Mouse (Mus musculus) MEL-GATA-1-ER (cell line): ENCODE results near the gene Gm49320.
A peak's percentile ranks its signal among the peaks of the same experiment; 100 is the strongest.

Experiments
- DNase-seq: peaks from one replicate; pipeline ENCODE4 v3.0.0-alpha.2; 2012; ENCODE audit warnings: low read depth; ENCODE audit errors: extremely low read depth

Gm49320 gene

DNA sequence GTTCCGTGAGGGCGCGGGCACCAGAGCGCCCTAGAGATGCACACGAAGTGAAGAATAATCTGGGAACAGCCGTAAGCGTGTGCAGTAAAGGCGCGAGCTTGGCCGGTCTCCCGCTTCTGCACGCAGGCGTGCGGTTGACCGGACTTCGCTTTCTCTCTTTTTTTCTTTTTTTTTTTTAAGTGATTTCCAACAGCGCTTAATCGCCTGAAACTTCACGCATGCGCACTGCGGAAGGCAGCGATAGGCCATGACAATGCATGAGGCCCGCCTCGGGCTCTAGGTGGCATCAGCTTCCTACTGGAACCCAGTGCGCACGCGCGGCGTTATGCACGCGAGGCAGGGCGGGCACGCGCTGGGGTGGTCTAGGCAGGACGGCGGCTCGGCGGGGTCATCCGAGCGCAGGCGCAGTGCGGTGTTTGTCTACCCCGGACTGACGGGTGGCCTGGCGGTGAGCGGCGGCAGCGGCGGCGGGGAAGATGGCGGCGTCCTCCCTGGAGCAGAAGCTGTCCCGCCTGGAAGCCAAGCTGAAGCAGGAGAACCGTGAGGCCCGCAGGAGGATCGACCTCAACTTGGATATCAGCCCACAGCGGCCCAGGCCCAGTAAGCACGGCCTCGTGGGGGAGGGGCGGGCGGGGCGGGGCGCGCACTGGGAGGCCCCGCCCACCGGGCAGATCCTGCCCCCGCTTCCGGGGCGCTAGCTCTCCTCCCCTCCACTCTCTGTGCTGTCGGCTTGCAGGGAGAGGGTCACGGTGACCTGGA, at the start of gene Gm49320, which contains the start of gene Map2k7:
Gm49320 (plus strand) TSS at position 432 of the 759 bp plus-strand sequence.
Map2k7 (plus strand) TSS at position 307 of the 759 bp plus-strand sequence.
- peak; percentile 95 for DNase-seq

DNA sequence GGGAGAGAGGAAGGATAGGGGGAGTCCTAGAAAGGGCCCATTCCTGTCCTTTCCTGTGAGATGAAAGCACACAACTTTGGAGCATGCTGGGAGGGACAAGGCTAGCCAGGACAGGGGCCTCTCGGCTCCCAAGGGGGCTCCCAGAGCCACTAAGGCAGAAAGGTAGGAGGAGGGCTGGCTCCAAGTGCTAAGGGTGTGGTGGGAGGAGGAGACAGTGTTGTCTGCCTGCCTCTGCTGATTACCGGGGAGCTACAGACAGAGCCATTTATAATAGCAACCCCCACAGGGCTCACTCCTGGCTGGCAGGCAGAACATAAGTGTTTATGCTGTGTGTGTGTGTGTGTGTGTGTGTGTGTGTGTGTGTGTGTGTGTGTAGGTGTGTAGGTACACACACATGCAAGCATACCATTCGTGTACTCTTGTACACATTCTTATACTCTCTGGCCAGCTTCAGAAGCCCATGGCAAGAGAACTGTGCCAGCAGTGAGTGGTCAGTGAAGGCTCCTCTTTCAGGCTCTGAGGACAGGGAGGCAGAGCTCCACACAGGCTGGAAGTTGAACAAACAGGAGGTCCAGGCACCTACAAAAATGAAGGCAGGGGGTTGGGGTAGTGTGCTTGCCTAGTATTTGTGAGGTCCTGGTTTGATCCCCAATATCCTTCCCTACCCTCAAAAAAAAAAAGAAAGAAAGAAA, 49.5 kb upstream of the Gm49320 start:
- DNase-seq = no peak

DNA sequence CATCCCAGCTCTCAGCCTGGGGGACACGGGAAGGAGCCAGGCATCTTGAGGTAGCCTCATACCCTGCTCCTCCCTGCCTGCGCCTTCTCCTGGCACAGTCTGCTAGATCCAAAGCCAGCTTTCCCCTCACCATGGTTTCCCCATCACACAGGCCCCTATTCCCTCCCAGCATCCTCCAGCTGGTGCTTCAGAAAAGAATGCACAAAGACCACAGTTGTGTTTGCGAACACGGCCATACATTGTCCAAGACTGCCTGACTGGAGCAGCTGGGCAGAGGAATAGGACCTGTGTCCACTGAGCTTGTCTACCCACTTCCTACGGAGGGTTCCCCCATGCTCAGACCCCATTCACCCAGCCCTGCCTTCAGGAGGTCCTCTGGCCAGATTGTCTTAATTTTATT, 46.4 kb upstream of the Gm49320 start:
- DNase-seq = no peak

DNA sequence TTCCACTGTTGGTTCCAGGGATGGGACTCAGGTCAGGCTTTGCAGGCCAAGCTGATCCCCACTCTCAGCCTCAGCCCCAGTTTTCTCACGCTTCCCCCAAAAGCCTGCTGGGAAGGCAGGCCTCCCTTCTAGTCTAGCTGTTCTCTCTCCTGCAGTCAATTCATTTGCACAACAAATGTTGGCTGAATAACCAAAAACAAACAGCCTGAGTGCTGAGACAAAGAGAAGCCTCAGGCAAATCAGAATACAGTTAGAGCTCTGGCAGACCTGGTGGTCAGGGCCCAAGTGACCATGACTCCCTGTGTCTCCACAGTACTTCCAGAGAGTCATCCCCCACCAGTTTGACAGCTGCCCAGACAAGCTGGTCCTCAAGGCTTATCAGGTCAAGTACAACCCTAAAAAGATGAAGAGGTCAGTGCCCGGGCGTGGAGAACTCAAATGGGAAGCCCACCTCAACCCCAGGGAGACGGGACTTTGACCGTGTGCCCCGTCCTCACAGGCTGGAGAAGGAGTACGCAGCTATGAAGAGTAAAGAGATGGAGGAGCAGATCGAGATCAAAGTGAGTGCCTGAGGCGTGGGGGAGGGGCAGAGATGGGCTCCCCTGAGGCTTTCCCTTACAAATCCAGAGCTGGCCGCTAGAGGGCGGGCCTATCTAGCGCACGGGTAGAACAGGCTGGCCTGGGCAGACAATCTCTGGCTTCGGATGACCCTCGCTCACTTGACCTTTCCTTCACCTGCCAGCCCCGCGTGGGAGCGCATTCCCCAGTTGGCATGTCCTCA, 45.7 kb upstream of the Gm49320 start:
- no peak for DNase-seq

DNA sequence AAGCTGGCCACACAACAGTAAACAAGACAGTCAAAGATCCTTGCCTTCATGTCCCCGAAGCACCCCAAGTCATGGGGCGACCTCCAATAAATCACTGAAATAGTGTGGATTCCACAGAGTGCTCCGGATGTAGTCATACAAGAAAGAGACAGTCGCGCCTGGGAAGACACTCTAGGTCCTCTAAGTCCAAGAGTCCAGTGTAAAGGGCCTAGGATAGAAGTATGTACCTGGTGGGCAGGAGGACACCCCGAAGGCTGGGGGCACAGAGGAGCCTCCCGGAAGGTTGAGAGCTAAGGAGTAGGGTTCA, 45.1 kb upstream of the Gm49320 start:
- DNase-seq = no peak

DNA sequence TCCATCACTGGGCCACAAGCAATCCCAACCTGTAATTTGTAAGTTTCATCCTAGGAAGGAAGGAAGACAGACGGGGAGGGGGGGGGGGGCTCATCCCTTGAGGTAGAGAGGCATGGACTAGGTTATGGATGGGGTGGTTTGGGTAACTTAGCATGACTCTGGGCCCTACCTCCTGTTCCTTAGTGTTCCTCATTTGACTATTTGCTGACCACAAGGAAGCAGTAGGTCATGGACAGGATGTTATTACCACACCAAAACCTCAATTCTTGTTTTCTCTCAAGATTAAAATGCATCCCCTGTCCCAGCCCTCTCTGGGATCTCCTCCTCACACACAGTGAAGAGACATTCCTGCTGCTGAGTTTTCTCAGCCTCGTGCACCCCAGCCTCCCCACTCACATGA, 37.3 kb upstream of the Gm49320 start:
- no peak for DNase-seq

DNA sequence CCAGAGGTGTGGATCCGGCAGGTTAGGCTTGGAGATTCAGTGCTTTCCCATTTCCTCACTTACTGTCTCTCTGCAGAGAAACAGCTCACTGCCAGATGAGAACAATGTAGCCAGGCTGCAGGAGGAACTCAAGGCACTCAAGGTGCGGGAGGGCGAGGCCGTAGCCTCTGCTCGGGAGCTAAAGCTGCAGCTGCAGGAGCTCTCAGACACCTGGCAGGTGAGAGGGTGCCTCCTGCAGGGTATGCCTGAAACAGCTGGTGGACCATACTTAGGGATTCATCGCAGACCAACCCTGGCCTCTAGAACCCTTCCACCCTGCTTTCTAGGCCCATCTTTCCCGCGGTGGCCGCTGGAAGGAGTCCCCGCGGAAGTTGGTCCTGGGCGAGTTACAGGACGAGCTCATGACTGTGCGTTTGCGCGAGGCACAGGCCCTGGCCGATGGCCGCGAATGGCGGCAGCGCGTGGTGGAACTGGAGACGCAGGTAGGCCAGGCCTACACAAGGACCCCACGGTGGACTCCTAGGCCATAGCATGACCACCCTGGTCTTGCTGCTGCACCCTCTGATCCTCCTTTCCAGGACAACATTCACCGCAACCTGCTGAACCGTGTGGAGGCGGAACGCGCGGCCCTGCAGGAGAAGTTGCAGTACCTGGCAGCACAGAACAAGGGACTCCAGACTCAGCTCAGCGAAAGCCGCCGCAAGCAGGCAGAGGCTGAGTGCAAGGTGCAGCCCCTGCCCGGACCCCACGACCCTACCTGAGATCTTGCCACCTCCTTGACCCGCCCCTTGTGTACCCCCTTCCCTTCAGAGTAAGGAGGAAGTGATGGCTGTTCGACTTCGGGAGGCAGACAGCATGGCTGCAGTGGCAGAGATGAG, 33.2 kb upstream of the Gm49320 start:
- DNase-seq = no peak

DNA sequence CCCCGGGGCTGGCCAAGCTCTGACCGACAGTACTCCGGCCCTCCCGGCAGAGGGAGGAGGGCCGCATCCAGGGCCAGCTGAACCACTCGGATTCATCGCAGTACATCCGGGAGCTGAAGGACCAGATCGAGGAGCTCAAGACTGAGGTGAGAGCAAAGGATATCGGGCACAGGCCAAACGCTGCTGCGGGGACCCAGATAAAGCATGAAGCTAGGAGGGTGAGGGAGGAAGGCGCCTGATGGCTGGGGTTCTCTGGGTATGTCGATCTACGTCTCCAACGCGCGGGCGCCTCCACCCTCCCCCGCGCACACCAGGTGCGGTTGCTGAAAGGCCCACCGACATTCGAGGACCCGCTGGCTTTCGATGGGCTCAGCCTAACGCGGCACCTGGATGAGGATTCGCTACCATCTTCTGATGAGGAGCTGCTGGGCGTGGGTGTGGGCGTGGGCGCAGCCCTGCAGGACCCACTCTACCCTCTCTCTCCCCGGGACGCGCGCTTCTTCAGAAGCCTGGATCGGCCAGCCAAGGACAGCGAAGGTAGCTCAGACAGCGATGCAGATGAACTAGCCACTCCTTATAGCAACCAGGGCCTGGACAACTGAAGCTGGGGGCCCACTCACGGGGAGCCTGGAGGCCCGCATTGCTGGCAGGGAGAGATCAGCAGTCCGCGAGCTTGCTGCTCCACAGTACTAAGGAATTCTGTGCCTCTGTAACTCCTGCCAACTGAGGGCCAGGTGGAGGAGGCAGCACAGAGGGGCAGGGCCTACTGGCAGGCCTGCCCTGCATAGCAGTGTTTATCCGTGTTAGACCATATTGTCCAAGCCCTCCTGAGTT, 32.3 kb upstream of the Gm49320 start:
- no peak for DNase-seq

DNA sequence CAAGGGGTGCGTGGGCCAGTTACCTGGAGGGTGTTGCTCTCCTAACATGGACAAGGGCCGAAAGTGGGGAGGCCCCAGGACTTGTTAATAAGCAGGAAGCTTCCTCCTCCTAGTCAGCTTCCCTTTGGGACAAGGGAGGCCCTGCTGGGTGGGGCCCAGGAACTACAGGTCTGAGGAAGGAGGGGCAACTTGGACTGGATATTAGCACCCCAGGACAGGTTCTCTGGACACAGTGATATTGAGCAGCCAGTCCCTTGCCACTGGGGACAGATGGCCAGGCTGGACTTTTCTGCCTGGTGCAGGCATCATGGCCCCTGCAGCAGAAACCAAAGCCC, 31.7 kb upstream of the Gm49320 start:
- DNase-seq = no peak

DNA sequence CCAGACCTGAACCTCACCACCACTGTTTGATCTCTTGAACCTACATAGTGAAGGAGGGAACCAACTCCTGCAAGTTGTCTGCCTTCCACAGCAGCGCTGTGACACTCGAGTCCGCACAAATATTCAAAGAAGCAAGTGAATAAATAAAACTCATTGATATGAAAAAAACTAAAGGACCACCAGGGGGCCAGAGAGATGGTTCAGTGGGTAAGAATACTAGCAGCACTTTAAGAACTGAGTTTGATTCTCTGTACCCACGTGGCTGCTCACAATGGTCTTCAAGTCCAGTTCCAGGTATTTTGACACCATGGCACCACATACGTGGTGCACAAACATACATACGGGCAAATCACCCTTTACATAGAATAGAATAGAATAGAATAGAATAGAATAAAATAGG, 27.6 kb upstream of the Gm49320 start:
- no peak for DNase-seq

DNA sequence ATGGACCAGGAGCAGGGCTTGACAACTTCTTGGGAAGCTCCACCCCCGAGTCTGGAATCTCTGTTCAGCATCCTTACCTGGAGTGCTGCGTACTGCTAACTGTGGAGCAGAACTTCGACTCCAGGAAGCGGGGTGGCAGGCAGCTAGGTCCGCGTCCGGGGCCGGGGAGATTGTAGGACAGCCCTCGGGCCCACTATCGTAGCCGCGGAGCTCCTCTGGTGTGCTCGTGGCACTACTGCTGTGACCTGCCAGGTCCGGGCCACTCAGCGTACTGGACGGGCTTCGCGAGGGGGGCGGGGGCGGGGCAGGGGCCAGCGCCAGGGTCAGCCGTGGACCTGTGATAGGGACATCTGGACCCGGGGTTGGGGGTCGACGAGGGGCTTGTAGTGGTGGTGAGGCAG, 25.9 kb upstream of the Gm49320 start:
- DNase-seq = no peak

DNA sequence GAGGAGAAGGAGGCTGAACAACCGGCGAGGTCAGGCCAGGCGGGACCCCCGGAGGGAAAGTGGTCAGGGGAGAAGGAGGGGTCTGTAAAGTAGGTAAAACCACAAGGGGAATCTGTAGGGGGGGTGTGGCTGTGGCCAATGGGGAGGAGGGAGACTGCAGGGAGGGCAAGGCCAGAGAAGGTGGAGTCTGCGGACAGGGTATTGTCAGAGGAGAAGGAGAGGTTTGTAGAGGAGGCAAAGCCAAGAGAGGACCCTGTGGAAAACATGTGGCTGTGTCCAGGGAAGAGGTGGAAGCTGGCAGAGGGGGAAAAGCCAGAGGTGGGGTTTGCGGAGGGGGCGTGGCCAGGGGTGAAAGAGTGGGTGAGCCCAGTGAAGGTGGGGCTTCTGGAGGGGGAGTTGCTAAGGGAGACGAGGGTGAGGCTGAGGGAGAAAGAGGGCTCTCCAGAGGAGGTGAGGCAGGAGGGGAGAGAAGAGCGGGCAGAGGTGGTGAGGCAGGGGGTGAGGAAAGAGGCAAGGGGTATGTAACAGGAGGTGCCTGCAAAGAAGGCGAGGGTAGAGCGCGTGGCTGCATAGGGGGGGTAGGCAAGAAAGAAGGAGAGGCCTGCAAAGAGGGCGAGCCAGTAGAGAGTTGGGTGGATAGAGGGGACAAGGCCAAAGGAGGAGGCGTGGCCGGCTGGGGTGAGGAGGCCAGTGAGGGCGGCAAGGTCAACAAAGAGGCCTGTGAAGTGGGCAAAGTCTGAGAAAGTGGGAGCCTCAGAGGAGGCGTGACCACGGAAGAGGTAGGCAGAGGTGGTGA, 25.3 kb upstream of the Gm49320 start:
- peak; percentile 59 for DNase-seq

DNA sequence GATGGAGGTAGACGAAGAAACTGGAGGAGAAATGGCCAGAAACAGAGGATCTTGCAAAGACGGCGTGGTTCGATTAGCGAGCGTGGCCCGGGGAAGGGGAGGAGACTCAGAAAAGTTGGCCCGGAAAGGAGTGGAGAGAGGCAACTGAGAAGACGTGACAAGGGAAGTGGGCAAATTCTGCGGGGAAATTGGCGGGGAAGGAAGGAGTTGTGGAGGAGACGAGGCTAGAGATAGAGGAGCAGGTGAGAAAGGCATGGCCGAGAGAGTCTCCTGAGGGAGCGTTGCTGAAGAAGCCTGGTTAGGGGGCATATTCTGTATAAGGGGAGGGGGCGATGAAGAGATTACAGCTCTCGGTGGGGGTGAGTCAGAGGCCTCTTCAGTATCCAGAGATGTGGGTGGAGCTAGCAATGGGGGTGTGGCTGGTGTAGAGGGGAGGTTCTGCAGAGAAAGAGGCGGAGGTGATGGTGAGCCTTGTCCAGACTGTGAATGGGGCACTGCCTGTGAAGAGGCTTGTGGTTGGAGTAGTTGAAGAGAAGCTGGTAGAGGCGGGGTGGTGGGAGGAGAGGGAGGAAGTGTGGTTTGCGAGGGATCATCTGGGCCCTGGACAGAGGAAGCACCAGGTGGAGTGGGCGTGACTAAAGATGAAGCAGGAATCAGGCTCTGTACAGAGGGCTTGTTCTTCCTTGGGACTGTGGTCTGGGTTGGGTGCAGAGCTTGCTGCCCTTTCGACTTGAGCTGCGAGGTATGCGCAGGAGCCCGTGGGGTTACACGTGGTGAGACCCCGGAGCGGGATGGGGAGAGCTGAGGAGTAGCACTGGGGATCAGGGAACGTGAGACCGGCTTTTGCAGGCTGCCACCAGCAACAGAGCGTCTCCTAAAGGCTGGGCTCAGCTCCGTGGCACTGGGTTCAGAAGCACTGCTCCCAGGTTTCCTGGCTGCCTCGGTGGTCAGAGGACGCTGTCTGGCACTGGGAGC, 24.4 kb upstream of the Gm49320 start:
- peak; percentile 89 for DNase-seq

DNA sequence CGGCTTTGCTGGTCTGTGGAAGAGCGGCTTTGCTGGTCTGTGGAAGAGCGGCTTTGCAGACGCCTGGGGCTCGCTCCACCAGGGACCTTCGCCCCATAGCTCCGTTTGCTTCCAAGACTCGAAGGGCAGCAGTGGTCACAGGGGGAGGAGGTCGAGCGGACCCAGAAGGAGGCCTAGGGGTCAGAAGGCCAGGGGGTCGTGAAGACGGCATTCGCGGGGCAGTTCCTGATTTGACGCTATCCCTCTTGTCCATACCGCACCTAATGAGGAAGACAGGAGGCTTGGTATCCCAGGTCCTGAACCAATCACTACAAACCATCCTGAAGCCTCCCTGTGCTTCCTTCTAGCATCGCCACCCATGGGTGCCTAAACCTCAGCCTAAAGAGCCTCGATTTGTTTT, 22.4 kb upstream of the Gm49320 start:
- no peak for DNase-seq

DNA sequence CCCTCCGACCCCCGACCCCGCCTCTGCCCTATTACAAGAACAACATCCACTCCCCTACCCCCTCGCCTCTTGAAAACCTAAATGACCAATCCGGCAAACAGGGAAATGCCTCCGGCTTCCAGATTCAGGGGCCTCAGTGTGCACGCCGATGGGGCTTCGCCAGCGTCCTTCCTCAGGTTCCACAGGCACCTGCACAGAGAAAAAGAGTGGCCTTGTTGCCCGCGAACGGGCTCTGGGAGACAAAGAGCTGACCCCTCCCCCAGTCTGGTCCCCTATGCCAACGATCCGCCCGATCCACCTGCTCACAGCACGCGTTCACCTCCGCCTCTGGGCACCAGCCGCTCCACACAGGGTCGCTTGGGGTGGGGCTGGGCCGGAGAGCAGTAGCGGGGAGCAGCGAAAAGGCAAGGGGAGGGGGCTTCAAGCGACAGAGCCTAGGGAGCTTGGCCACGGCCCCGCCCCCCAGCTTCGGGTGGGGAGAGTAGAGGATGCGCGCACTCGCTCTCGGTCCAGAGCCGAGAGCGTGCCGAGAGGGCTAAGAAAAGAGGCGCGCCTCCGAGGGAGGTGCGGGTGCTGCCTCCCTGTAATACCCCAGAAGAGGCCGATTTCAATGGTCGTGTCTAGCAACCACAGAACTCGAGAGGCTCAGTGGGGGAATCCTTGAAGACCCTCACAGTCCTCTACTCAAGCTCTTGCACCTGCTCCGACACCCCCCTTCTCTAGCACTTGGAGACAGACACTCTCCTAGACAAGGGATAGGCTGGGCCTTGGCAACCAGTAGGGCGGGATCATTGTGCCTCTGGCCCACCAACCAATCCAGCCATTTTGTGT, 21.7 kb upstream of the Gm49320 start, which contains the start of gene Prr36:
Prr36 (minus strand) TSS at position 669 of the 831 bp plus-strand sequence.
- no peak for DNase-seq

DNA sequence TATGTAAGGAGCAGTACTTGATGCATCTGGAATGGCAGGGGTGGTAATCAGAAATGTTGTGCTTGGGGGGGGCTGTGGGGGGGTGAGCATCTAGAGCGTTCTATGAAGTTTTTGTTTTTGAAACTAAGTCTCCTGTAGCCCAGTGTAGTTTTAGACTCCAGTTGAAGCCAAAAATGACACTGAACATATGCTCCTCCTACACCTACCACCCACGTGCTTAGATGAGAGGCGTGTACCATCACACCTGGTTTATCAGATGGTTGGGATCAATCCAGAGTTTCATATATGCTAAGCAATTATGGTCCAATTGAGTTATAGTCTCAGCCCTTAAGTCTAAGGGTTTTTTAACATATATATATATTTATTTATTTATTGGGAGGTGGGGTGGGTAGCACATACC, 19.0 kb upstream of the Gm49320 start:
- DNase-seq = no peak

DNA sequence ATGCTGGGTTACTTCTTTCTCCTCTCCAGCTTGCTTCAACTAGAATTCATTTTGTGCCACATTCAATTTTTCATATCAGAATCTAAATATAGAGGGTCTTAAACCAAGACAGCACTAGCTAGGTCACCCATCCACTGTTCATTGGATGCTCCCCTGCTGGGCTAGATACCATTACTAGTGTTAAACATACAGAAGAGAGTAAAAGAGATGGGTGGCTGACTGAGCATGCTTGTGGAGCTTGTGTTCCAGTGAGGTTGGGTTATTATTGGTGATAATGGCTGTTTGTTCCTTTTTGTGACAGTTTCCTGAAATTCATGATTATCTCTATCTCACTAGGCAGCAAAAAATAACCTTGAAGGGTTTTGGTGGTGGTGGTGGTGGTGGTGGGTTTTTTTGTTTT, 16.6 kb upstream of the Gm49320 start:
- DNase-seq = no peak

DNA sequence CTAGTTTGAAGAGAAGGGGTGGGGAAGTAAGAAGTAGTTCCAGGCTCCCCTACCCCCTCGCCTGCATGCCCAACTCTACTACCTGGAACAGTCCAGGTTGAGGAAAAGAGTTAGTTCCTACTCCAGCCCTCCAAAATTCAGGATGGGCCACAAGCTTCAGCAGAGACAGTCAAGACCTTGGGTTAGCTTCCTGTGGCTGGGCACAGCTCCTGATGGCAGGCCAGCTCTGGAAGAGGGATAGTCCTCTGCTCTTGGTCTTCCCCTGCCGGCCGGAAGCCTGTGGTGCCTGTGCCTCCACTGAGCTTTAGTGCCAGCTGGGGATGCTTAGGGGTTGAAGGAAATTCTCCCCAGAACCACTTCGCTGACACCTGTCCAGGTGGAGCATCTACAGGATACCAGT, 12.3 kb upstream of the Gm49320 start:
- DNase-seq = no peak
